Mouse (Mus musculus): ENCODE measurements at regions not wholly inside any gene's neighbourhood (a gene's known extent, or its start where the extent isn't known, plus 50 kb on each side); places are given as distances from the start of the nearest gene placed in this dataset.

- in situ Hi-C loops (cut with MboI, MseI) = loop anchor here in 1 of 2 experiments (10.0 kb wide), 1 partner anchor 1746 kb away; no protein-coding TSS in a partner anchor
These were observed 695.4 kb upstream of the Slc10a2 start for GRCm38 (mm10) chr8:5800594-5800993.

DNA sequence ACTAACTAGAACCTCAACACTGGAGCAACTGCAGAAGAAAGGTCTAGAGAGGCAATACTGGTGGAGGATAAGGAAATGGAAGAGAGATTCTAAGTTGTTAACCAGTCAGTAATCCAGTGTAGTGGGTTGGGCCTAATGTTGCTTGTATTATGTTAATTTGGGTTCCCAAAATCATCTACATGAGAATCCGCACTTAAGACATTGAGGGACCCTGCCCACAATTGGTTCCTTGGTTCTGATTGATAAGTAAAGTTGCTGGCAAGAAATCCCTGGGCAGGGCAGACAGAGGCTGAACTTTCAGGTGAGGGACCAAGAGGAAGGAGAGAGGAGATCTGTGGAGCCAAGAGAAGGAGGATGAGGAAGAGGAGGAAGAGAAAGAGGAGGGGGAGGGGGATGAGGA, 651.2 kb upstream of the Slc10a2 start:
- in situ Hi-C loops (cut with MboI, MseI) = no loop called here

GRCm38 (mm10) chr8:5739503-5739902, 634.4 kb upstream of the Slc10a2 start:
- in situ Hi-C loops (cut with MboI, MseI) = no loop called here

DNA sequence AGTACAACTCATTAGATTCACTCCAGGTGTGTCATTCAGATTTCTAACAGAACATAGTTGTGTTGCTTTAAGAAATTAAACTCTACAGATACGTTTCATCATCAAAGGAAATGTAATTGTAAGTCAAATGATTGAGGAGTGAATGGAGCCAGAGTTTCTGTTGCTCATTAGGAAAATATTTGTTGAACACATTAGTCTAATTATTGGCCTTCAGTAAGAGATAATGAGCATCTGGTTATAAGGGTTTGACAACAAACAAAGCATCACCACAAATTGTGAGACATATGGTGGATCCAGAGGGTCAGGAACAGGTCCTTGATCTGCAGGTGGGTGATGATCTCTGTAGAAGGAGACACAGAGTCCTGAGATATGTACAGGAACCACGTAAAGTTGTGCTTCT, 622.3 kb upstream of the Slc10a2 start:
- in situ Hi-C loops (cut with MboI, MseI) = no loop called here

DNA sequence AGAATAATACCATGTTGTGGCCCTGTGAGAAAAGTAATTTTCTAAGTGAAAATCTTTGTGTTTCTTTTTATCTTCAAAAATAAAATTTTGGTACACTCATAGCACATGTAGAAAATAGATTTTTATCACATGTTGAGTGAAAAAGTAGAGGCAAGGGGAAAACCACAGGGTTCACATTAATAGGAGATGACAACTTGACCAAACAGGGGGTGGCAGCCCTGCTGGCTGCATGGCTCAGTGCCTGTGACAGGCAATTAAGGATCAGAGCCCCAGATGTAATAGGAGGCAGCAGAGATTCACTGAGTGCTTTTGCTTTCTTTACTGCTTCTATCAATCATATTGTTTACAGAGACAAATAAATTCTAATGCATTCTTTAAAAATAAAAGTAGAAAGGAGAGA, 582.8 kb upstream of the Slc10a2 start:
- in situ Hi-C loops (cut with MboI, MseI) = no loop called here

GRCm38 (mm10) chr8:5674971-5675370, 569.8 kb upstream of the Slc10a2 start:
- in situ Hi-C loops (cut with MboI, MseI) = no loop called here

All from T-helper 17 cell (primary cell).